Mouse (Mus musculus): Measurements from ENCODE around the gene Plk4. TPM values are rescaled to one million over a fixed set of nuclear protein-coding genes. Genes with fewer than 3 reads are reported as not detected.
"Not testable (repeated sequence)": the region's sequence is repeated elsewhere in the genome, so short reads cannot be mapped to it uniquely, and the experiment has no call there.

Plk4 gene
- total RNA-seq (2021): 1 to 10 TPM; 5.6 to 7.4 TPM
- long read RNA-seq, partial matches to known transcripts: 1 of 8 reads
- long read RNA-seq, other reads (novel, unspliced or antisense): 5 of 8 reads

DNA sequence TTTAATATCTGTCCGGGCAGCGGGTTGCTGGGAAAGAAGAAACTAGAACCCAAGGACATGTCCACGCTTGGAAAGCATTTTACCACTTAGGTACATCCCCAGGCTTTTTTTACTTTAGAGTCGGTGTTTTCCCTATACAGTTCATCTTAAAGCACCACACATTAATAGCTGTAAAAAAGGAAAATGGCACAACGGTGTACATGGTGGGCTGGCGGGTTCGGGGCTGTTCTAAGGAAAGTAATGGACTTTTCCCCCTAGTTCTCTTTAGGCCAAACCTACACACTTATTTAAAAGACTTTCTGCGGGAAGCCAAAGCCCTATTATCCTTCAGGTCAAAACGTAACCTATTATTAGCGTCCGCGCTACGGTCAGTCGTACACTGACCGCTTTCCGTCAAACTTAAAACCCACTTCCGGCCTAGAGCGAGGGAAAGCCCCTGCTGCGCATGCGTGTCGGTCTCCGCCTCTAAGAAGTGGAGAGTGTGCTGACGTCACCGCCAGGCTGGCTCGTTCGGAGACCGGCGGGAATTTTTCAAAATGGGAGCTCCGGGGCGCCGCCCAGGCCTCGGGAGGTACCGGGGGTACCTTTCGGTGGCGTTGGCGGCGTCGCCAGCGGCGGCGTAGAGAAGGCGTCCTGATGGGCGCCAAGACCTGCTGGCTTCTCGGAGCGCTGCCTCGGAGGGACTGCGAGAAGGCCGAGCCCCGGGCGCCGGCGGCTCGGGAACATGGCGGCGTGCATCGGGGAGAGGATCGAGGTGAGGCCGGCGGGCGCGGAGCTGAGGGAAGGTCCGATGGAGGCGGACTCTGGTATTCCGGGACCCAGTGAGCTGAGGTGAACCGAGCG lies at the start of gene Plk4:
TSS of gene Plk4 (plus strand) at position 490 of the 843 bp plus-strand sequence.
- peak; percentile 96 to 97 for DNase-seq (ENCODE audit: low spot score in 2 of 2)

DNA sequence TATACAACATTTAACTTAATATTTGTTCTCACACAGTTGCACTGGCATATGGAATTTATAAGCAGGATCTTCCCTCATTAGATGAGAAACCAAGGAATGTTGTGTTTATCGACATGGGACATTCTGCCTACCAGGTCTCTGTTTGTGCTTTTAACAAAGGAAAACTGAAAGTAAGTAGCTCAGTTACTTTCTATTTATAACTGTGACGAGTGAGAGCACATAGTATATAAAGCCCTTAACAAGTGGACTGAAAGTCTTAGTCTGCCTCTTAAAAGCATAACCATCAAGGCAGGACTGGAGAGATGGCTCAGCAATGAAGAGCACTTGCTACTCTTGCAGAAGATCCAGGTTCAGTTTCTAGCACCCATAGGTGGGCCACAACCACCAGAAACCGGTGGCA lies 39.1 kb upstream of the Plk4 start:
- no peak for DNase-seq (ENCODE audit: low spot score in 2 of 2)

DNA sequence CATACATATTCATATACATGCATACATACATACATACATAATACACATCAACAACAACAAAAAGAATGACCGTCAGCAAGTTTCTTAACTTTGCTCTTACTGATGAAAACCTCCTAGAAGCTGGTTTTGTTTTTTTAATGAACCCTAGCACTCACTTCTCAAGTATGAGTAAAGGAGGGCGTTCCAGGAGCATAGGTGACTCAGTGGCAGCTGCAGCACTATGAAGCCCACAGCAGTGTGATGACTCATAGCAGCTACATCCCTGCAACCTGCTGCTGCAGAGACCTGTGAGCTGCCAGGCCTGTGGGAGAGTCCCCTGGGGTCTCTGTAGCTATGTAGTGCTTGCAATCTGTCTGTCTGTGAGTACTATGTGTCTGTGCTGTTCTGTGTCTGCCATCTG lies 38.5 kb upstream of the Plk4 start:
- DNase-seq (ENCODE audit: low spot score in 2 of 2): no peak

DNA sequence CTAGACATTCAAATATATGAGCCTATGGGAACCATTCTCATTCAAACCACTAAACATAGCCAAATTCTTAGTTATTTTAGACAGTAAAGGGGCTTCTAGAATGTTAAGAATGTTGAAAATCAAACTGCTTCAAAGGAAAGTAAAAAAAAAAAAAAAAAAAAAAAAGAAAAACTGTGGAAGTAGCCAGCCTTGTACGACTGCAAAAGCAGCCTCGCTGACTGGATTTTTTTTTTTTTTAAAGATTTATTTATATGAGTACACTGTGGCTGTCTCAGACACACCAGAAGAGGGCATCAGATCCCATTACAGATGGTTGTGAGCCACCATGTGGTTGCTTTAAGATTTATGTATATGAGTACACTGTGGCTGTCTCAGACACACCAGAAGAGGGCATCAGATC lies 6.0 kb upstream of the Plk4 start:
- DNase-seq (ENCODE audit: low spot score in 2 of 2): no peak

DNA sequence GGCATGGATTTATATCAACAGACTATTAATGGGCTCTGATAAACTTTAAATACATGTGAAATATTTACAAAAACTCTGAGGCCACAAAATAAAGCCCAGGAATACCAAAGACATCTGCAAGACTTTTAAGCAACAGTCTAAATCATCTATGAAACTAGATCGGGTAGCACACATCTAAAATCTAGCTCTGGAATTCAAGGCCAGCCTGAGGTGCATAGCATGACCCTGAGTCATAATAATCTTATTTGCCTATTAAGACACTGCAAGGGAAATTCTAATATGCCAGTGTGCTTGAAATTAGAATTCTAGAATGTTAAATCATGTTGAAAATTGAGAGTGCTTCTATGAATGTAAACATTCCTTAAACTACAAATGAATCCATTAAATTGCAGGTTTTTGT lies 1.8 kb upstream of the Plk4 start:
- DNase-seq (ENCODE audit: low spot score in 2 of 2): no peak

DNA sequence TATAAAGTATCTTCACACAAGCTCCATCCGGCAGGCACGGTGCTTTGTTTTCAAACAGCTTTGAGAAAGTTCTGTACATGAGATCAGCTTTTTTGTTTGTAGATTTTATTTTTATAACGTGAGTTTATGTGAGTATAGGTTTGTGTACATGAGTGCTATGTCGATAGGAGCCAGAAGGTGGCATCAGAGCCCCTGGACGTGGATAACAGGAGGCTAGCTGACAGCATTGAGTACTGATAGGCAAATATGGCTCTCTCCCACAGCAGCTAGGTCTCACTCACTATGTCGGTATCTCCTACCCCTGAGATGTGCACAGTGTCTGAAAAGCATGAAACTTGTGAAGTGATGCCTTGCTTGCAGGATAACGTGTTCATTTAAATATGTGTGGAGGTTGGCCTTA lies 1.3 kb upstream of the Plk4 start:
- peak; percentile 32 to 54 for DNase-seq (ENCODE audit: low spot score in 2 of 2)

DNA sequence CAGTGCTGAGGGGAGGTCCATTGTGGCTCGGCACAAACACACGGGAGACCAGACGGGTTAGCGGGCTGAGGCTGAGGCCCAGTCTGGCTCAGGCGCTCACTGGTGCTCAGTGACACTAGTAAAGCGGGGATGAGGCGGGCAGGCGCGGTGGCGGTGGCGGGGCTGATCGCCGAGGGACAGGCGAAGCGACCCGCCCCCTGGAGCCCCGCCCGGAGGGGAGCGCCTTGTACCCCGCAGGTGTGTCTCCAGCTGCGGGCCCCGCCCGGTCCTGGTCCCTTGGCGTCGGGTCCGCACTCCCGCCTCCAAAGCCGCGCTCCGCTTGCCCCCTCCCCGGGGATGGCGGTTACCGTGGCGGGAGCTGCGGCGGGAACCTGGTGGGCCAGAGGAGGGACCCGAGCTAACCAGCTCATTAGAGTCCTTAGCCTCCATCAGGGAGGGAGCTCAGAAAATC lies 579 bp downstream of the Plk4 start:
- DNase-seq (ENCODE audit: low spot score in 2 of 2): no peak

DNA sequence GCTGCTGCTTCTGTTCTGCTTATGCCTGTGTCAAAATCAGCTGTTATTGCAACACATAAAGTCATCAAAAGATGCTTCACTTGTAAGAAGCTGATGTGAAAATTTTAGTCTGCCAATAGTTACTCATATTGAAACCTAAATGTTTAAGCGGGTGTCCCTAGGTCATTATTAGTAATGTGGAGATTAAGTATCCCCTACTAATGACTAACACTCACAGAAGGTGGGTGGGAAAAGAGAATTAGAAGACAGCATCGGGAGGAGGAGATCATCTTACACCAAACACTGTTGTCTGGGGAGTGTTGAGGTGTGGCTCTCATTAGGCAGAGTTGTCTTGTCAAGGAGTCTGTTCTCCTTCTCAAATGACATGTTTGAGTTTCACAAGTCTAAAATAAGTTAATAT lies 7.1 kb downstream of the Plk4 start:
- DNase-seq (ENCODE audit: low spot score in 2 of 2): no peak

DNA sequence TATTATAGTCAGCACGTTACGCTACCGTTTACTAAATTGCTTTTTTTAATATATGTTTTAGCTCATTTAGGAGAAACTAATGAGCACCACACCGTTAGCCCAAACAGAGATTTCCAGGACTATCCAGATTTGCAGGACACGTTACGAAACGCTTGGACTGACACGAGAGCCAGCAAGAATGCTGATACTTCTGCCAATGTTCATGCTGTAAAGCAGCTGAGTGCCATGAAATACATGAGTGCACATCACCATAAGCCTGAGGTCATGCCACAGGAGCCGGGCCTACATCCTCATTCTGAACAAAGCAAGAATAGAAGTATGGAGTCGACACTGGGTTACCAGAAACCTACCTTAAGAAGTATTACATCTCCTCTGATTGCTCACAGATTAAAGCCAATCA lies 8.9 kb downstream of the Plk4 start:
- DNase-seq (ENCODE audit: low spot score in 2 of 2): no peak

DNA sequence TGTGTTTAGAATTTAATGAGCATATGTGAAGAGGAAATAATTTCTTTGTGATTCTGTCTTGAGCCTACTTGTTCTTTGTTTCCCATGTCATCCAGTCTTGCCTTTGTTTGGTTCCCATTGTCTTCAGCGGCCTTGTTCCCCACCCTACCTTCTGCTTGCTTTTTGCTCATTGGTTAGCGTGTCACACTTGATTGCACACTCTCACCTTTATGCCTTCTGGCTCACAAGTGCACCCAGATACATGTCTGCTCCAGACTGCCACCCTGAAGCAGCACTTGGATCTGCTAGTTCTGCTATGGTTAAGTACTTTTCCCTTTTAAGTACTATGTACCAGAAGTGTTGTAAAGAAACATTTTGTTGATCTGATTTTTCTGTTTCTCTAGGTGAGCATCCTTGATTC lies 10.1 kb downstream of the Plk4 start:
- no peak for DNase-seq (ENCODE audit: low spot score in 2 of 2)

DNA sequence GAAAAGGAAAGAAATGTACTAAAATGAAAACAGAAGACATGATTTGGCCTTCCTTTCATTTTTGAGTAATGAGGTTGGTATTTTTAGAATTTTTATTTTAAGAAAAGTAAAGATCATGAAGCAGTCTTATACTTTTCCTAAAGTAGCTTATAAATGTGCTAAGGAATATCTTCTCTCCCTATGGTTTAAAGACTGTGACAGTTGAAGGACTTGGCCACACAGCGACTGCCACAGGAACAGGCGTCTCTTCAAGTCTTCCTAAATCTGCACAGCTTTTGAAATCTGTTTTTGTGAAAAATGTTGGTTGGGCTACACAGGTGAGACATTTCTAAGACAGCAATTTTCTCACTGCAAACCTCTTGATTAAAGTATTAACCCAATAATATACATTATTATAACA lies 13.5 kb downstream of the Plk4 start:
- DNase-seq (ENCODE audit: low spot score in 2 of 2): no peak

DNA sequence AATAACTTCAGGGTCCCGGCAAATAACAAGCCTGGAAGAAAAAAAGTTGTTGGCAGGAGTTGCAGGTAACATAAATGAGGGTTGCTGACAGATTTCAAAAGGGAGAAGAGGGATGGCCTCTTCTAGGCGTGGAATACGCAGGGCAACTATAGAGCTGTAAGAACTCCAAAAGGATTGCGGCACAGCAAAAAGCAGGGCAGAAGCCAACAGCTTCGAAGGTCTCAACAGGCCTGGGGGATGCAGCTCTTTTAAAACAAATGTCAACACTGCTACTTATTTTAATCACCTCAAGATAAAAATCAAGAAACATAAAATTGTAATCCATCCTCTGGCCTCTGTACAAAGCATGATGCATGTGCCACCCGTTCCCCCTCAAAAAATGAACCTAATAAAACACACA lies 45.7 kb downstream of the Plk4 start:
- not testable (repeated sequence) for DNase-seq (ENCODE audit: low spot score in 2 of 2)

DNA sequence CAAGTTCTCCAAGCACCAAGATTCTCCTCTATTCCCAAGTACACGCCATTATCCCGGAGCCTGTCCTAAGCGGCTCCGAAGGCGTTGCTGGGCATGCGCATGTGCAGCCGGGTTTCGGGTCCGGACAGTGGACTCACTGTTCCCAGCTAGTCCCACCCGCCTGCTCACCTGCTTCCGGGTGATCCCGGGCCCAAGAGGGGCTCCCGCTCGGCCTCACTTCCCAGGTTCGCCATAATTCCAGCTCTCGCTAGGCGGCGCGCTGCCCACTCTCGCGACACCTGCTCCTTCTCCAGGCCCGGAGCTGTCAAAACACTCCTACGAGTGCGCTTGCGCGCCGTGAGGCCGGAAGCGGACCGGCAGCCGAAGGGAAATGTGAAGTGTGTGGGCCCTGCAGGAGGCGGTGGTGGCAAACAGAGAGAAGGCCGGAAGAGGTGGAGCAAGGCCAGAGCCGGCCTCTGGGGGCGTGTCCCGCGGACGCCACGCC lies 46.7 kb downstream of the Plk4 start, which contains the start of gene Mfsd8:
TSS of gene Mfsd8 (minus strand) at position 414 of the 484 bp plus-strand sequence.
- DNase-seq (ENCODE audit: low spot score in 2 of 2): peak; percentile 93 to 95

DNA sequence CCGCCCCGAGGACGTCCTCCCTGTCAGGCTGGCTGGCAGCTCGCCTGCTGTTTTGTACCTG lies 47.0 kb downstream of the Plk4 start, which contains the start of gene Abhd18:
TSS of gene Abhd18 (plus strand) at position 14 of the 61 bp plus-strand sequence.
- not testable (repeated sequence) for DNase-seq (ENCODE audit: low spot score in 2 of 2)

DNA sequence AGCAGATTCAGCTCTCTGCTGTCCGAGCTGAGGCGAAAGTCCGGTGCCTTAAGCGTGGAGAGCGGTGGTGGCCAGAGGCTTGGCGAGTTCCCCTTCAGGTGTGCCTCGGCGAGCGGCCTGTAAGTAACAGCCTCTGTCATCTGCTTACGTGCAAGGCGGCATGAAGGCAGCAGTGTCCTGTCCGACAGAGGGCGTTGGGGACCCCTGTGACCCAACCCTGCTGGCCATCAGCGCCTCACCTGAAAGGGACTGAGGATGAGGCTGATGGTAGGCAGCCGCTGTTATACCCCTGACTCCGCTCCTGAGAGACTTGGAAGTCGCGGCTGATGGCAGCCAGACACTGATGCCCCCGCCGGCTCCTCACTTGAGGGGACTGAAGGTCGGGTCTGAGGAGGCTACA lies 47.2 kb downstream of the Plk4 start:
- peak; percentile 49 to 62 for DNase-seq (ENCODE audit: low spot score in 2 of 2)

DNA sequence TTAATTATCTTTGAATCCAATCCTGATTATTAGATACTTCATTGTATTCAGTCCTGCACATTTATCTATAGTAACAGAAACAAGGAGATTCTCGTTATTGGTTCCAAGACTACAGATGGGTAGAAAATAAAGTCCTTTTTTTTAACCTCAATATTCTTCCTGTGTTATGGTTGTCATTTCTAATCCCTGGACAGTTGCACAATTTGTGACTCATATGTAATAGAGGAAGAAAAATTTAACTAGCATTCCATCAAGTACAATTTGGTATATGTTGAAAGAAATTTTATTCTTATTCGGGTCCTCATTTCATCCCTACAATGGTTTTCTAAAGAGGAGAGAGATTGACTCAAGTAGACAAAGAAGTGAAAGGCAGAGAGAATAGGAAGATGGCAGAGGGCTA lies 48.1 kb downstream of the Plk4 start:
- not testable (repeated sequence) for DNase-seq (ENCODE audit: low spot score in 2 of 2)

DNA sequence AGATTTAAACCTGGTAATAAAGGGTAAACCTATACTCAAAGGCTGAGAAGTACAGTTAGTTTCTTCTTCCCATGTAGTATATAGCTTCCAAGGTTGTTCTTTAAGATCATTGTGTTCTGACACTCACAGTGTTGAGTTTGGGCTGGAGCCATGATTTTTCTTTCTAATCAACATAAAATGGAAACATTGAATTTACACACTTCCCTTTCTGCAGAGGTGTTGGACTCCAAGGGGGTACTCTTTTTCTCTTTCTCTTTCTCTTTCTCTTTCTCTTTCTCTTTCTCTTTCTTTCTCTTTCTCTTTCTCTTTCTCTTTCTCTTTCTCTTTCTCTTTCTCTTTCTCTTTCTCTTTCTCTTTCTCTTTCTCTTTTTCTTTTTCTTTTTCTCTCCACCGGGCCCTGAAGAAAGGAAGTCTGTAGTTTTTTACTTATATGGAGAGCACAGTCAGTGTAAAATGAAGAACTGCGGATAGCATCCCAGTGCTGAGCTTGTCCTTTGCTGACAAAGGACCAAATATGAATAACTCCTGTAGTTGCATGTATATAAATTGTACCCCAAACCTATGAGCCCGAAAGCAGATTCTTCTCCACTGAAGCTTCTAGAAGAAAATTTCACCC lies 53.4 kb downstream of the Plk4 start:
- DNase-seq (ENCODE audit: low spot score in 2 of 2): not testable (repeated sequence)

Other genes with a start within 250 kb of the Plk4 start
- under 1 TPM in 1 of 2 experiments, not detected in 1; 0.36 TPM for gene Slc25a31, start 91.2 kb upstream of the Plk4 start, total RNA-seq (2021)
- gene Hspa4l, start 55.5 kb upstream of the Plk4 start, total RNA-seq (2021): 100 to 1,000 TPM; 107 to 108 TPM
- 10 to 100 TPM; 18.8 to 20.7 TPM for gene Mfsd8, start 46.9 kb downstream of the Plk4 start, total RNA-seq (2021)
- gene Abhd18, start 47.0 kb downstream of the Plk4 start, total RNA-seq (2021): 10 to 100 TPM; 10.0 to 14.5 TPM
- under 1 TPM; 0.25 to 0.31 TPM for gene 1700034I23Rik, start 102.5 kb downstream of the Plk4 start, total RNA-seq (2021)
- 10 to 100 TPM; 21.8 to 22.3 TPM for gene Larp1b, start 149.8 kb downstream of the Plk4 start, total RNA-seq (2021)